Mouse (Mus musculus): ENCODE measurements around the gene Il1r1. TPM values are rescaled to one million over a fixed set of nuclear protein-coding genes. Genes with fewer than 3 reads are reported as not detected.
A peak's percentile ranks its signal among the peaks of the same experiment; 100 is the strongest.

Il1r1 gene
- total and polyA plus RNA-seq, 3 experiments, result 1.4 to 3.1 TPM; not detected in 1

GRCm38 (mm10) chr1:40229033-40229432 is 4.2 kb downstream of the Il1r1 start:
- H3K9me3 ChIP-seq (replicated peaks; ENCODE audit: insufficient read depth, low read length), result no peaks in the 10 kb centered on the region
- H3K27ac ChIP-seq (ENCODE audit: control insufficient read depth, low read depth, low read length), result no peak overlapping the region
- no peak for DNase-seq (ENCODE audit: low read depth, low spot score)
- TF ChIP-seq MYC (IDR thresholded peaks at IDR 0.05; ENCODE audit: low read depth, low read length) (no peak), POLR2A (IDR thresholded peaks at IDR 0.05; ENCODE audit: control insufficient read depth in 1 of 2, insufficient read depth in 1 of 2, low read depth in 1 of 2, low read length in 2 of 2, poor library complexity in 1 of 2) (no peak), BHLHE40 (IDR thresholded peaks at IDR 0.05; ENCODE audit: borderline replicate concordance, low read depth, low read length) (no peak), ZC3H11A (IDR thresholded peaks at IDR 0.05; ENCODE audit: low read depth, low read length) (no peak), GATA1 (IDR thresholded peaks at IDR 0.05; ENCODE audit: low read depth, low read length) (no peak), HCFC1 (IDR thresholded peaks at IDR 0.05; ENCODE audit: low read depth, low read length) (no peak)
- H3K4me1 ChIP-seq (ENCODE audit: control insufficient read depth in 1 of 2, insufficient read depth in 2 of 2, low read length in 2 of 2), result peaks cover 10 to 26% of the 10 kb centered on the region in 2 experiments
- no peaks in the 10 kb centered on the region for H3K79me2 ChIP-seq (ENCODE audit: control insufficient read depth, insufficient read depth, low read length, poor library complexity)
- H3K27me3 ChIP-seq (ENCODE audit: control insufficient read depth in 1 of 2, insufficient read depth in 2 of 2, low read length in 2 of 2), result no peaks in the 10 kb centered on the region
- H3K36me3 ChIP-seq (ENCODE audit: control insufficient read depth in 1 of 2, insufficient read depth in 2 of 2, low read length in 2 of 2), result peaks cover 0 to 19% of the 10 kb centered on the region in 2 experiments; a peak in 2 of 4 replicates
- H3K9ac ChIP-seq (ENCODE audit: control insufficient read depth, low read depth, low read length, poor library complexity, severe bottlenecking), result no peak overlapping the region
- no peak overlapping the region for H3K4me3 ChIP-seq (ENCODE audit: control insufficient read depth in 1 of 2, insufficient read depth in 1 of 2, low read depth in 2 of 2, low read length in 2 of 2)

- Histone ChIP-seq H3K79me2 (ENCODE audit: control insufficient read depth, insufficient read depth, low read length, poor library complexity) (no peaks in the 10 kb centered on the region), H3K27me3 (ENCODE audit: control insufficient read depth in 1 of 2, insufficient read depth in 2 of 2, low read length in 2 of 2) (no peaks in the 10 kb centered on the region), H3K4me1 (ENCODE audit: control insufficient read depth in 1 of 2, insufficient read depth in 2 of 2, low read length in 2 of 2) (peaks cover 6 to 21% of the 10 kb centered on the region in 2 experiments), H3K36me3 (ENCODE audit: control insufficient read depth in 1 of 2, insufficient read depth in 2 of 2, low read length in 2 of 2) (peaks cover 0 to 16% of the 10 kb centered on the region in 2 experiments; a peak in 2 of 4 replicates), H3K27ac (ENCODE audit: control insufficient read depth, low read depth, low read length) (peak overlapping the region; percentile 65), H3K9ac (ENCODE audit: control insufficient read depth, low read depth, low read length, poor library complexity, severe bottlenecking) (no peak overlapping the region), H3K4me3 (ENCODE audit: control insufficient read depth in 1 of 2, insufficient read depth in 1 of 2, low read depth in 2 of 2, low read length in 2 of 2) (no peak overlapping the region), H3K9me3 (replicated peaks; ENCODE audit: insufficient read depth, low read length) (no peaks in the 10 kb centered on the region)
- TF ChIP-seq SIN3A (IDR thresholded peaks at IDR 0.05; ENCODE audit: low read length), result no peak
- 0 out of 2 replicates have a peak, but pooled peaks have one; percentile 18 for TF ChIP-seq ZNF384 (IDR thresholded peaks at IDR 0.05; ENCODE audit: low read depth, low read length)
- no peak for DNase-seq (ENCODE audit: low read depth, low spot score)
Observed at GRCm38 (mm10) chr1:40229771-40230280, 4.9 kb downstream of the Il1r1 start.

GRCm38 (mm10) chr1:40230336-40230735 is 5.5 kb downstream of the Il1r1 start:
- Histone ChIP-seq H3K9ac (ENCODE audit: control insufficient read depth, low read depth, low read length, poor library complexity, severe bottlenecking) (no peak overlapping the region), H3K9me3 (replicated peaks; ENCODE audit: insufficient read depth, low read length) (no peaks in the 10 kb centered on the region), H3K27ac (ENCODE audit: control insufficient read depth, low read depth, low read length) (peak overlapping the region; percentile 65), H3K4me1 (ENCODE audit: control insufficient read depth in 1 of 2, insufficient read depth in 2 of 2, low read length in 2 of 2) (peaks cover 6 to 21% of the 10 kb centered on the region in 2 experiments), H3K27me3 (ENCODE audit: control insufficient read depth in 1 of 2, insufficient read depth in 2 of 2, low read length in 2 of 2) (no peaks in the 10 kb centered on the region), H3K79me2 (ENCODE audit: control insufficient read depth, insufficient read depth, low read length, poor library complexity) (no peaks in the 10 kb centered on the region), H3K36me3 (ENCODE audit: control insufficient read depth in 1 of 2, insufficient read depth in 2 of 2, low read length in 2 of 2) (peaks cover 0 to 15% of the 10 kb centered on the region in 2 experiments; a peak in 2 of 4 replicates), H3K4me3 (ENCODE audit: control insufficient read depth in 1 of 2, insufficient read depth in 1 of 2, low read depth in 2 of 2, low read length in 2 of 2) (no peak overlapping the region)
- TF ChIP-seq GATA1 (IDR thresholded peaks at IDR 0.05; ENCODE audit: low read depth, low read length) (peak; percentile 100), TCF12 (IDR thresholded peaks at IDR 0.05; ENCODE audit: low read depth, low read length) (peak; percentile 98), EP300 (IDR thresholded peaks at IDR 0.05; ENCODE audit: low read depth in 1 of 2, low read length in 2 of 2) (peak; percentile 97 to 98), CTCF (IDR thresholded peaks at IDR 0.05 in 2 of 3, conservative IDR thresholded peaks at IDR 0.05 in 1 of 3; ENCODE audit: control insufficient read depth in 1 of 3, insufficient read depth in 1 of 3, low read depth in 2 of 3, low read length in 3 of 3, poor library complexity in 1 of 3, severe bottlenecking in 1 of 3) (no peak), MXI1 (IDR thresholded peaks at IDR 0.05; ENCODE audit: low read depth, low read length) (peak; percentile 69), E2F4 (IDR thresholded peaks at IDR 0.05; ENCODE audit: borderline replicate concordance, low read depth, low read length) (no peak), SIN3A (IDR thresholded peaks at IDR 0.05; ENCODE audit: low read length) (peak; percentile 93), BHLHE40 (IDR thresholded peaks at IDR 0.05; ENCODE audit: borderline replicate concordance, low read depth, low read length) (peak; percentile 87), TBP (IDR thresholded peaks at IDR 0.05; ENCODE audit: low read depth, low read length) (no peak), GABPA (IDR thresholded peaks at IDR 0.05; ENCODE audit: low read depth, low read length) (no peak), MYC (IDR thresholded peaks at IDR 0.05; ENCODE audit: low read depth, low read length) (0 out of 2 replicates have a peak, but pooled peaks have one; percentile 30), TAL1 (IDR thresholded peaks at IDR 0.05; ENCODE audit: low read length) (peak; percentile 95), USF1 (IDR thresholded peaks at IDR 0.05; ENCODE audit: low read depth, low read length) (no peak), NRF1 (IDR thresholded peaks at IDR 0.05; ENCODE audit: insufficient read depth, low read depth, low read length, poor library complexity, severe bottlenecking) (no peak), RCOR1 (IDR thresholded peaks at IDR 0.05; ENCODE audit: low read depth, low read length) (peak; percentile 76; the same call in 1 of the 2 replicates), ETS1 (IDR thresholded peaks at IDR 0.05; ENCODE audit: low read depth, low read length) (peak; percentile 99)
- peak; percentile 92 for DNase-seq (ENCODE audit: low read depth, low spot score)

Data from MEL (cell line).